Mouse (Mus musculus): ENCODE measurements around the gene Sp6.

Sp6 gene

DNA sequence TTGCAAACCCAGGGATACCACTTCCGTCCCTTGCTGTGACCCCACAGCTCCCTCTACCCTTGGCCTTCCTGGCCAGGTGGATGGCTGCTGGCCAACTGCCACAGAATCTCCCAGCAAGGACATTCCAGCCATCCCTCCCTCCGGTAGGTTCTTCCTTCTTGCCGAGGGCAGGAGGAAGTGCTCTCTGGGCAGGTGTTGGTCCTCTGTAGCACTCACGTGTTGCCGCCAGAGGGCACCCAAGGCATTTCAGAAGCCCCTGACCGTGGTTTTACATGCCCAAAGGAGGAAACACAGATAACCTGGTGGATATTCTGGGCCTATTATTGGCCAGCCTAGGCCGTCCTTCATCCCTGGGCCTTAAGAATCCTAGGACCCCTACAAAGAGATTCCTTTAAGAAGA is 30.8 kb upstream of the Sp6 start:
- DNase-seq (ENCODE audit: inconsistent ontology term), result peak; percentile 72

DNA sequence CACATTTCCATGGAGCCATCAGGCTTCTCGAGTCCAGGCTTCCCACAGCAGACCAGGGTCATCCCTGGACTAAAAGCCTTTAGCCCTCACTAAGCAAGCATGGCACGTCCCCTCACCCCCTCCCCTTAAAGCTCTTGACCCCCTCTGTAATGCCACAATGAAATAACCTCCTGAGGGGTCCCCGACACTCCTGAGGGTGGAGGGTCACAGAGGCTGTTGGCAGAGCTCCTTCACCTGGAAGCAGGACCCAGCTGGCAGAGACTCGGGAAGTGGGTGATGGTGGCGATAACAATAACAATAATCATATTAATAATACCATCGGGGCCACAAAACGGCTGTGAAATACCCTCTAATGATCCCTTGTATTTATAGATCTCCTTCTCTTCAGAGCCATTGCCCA is 30.3 kb upstream of the Sp6 start, which contains the start of gene Sp2:
Gene Sp2 (minus strand): TSS at position 101 of the 400 bp plus-strand sequence.
- no peak for DNase-seq (ENCODE audit: inconsistent ontology term)

DNA sequence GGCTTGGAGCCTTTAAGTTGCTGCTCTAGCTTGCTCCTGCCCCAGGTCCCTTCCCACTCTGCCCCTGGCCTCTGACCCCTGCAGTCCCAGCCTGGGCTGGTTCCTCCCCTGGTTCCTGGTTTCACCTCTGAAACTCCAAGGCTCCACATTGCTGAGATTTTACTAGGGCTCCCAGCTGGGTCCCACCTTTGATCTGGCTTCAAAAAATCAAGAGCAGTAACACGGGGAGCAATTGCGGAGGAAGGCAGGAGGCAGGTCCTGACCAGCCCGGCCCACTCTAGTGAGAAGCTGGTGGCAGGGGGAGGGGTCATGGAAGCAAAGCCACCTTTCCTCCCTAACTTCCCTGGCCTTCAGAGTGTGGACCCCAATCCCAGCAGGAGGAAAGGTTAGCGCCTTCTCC is 28.3 kb upstream of the Sp6 start:
- DNase-seq (ENCODE audit: inconsistent ontology term), result no peak

DNA sequence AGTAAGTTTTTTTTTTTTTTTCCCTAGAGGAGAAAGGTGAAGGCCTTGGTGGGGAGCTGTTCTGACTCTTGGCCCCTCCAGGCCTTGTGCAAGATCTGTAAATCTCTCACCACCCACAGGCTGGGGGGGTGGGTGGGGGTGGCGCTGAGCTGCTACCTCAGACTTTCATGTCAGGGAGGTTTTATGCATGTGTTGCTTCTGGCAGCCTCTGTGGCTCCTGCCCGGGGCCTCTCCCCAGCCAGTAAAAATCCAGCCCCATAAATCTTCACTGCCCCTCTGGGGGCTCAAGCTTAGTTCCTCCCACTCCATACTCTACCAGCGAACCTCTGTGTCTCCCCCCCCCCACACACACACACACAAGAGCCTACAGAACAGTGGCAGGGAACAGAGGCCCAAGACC is 26.7 kb upstream of the Sp6 start:
- no peak for DNase-seq (ENCODE audit: inconsistent ontology term)

DNA sequence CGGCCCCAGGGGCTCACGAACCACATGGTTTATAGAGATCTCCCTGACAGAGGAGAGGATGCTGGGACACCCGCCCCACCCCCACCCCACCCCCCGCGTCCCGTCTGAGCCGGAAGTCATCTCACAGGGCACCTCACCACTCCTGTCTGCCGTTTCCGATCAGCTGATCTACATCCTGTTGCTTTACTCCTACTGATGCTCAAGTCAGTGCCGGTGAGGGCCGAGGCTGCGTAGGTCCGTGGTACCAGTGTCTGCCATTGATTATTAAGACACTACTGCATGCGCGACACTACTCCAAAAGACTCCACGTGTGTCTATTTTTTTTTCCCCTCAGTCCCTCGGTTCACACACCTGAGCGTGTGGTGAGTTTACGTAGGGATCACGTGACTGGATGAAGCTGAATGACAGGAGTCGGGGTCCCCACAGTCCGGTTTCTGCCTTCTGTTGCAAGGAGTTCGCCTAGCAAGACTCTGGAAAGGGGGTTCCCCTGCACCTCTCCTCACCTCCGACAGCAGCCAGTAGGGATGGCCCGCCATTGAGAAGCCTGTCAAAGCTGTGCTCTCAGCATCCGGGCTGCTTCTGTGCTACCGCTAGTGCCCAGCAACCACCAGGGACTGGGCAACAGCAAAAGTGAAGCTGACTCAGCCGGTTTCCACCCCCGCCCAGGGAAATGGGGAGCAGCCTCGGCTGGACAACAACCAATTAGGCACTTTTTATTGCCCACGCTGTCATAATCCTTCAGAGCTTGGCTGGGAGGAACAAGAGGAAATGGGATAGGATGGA is 25.1 kb upstream of the Sp6 start:
- peak; percentile 73 for DNase-seq (ENCODE audit: inconsistent ontology term)

DNA sequence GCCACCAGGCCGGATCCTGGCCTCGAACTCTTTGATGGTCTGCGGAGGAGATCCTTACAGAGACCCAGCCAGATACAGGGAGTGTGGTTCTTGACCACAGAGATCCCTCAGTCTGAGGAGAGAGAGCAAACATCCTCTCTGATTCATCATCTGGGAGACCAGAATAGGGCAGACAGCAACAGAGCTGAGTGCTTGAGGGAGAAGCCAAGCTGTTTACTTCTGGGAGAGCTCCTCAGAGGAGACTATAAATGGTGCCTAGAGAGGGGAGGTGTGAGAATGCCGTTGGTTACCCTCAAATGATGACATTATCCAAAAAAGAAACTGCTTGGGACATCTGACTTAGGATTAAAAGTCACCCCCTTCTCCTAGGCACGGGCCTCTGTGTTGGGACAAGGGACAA is 21.7 kb upstream of the Sp6 start:
- DNase-seq (ENCODE audit: inconsistent ontology term), result no peak

DNA sequence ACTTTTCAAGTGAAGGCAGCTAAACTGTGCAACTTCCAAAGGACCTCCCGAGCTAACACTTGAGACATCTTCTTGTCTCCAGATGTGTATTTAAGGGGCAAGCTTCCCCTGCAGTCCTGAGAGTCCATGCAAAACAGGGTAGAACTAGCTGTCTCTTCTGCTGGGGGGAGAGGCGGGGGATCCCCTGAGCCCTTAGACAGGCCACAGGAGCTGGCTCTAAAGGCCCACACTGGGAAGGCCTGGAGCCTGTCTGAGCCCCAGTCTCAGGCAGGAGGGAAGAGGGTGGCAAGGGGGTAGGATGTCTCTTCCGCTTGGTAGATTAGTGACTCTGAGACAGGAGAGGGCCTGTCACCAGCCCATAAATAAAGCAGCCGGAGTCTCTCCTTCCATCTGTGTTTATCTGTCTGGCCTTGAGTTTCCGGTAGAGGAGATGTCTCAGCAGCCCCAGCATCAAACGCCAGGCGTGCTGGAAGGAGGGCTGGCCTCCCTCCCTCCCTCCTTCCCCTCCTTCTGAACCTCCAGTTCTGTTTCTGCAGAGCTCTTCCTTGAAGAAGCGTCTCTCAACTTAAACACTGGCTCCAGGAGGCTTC is 20.4 kb upstream of the Sp6 start:
- DNase-seq (ENCODE audit: inconsistent ontology term), result no peak

DNA sequence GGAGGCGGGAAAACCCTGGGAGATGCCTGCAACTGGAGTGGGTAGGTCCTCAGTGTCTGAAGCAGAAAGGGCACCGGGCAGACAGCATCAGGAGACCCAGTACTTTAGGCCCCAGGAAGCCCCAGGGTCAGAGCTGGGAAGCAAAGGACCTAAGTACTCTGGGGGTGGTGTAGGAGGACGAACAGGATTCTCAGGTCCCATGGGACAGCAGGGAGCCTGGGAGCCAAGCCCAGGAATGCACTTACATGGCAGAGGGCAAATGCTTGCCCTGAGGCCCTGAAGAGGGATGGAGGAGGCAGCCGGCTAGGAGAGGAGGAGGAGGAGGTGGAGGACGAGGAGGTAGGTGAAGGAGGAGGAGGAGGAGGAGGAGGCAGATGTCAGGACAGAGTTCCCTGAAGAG is 18.2 kb upstream of the Sp6 start:
- no peak for DNase-seq (ENCODE audit: inconsistent ontology term)

DNA sequence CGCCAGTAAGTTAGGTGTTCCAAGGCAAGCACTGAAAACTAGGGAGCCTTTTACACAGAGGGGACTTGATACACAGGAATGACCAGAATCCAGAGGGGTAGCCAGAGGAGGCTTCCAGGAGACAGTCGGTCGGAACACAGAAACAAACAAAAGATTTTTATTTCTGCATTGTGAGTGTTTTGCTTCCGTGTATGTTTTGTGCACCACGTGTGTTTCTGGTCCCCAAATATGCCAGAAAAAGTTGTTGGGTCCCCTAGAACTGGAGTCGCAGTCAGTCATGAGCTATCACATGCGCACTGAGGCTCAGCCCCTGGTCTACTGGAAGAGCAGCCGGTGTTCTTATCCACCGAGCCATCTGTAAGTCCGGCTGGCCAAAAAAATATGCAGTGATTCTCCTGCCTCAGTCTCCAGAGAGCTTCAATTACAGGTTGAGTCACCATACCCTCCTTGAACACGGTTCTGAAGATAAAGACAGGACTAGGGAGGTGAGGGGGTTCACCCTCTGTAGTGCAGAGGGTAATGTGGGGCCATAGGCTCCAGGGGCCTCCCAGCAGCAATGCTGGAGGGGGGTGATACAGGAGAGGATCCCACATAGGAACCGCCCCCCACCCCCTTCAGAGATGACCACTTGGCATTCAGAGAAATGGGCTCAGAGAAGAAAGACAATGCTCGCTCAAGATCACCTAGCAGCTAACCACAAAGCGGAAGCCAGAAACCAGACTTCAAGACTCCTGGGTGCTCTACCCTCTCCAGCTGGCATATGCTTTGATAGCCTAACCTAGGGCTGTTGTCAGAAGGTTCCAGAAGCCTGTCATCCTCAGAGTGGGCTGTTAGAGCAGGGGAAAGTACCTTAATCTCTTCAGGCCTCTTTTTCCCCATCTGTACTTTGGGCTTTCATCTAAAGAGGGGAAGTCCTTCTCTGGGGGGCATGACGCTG is 17.1 kb upstream of the Sp6 start:
- no peak for DNase-seq (ENCODE audit: inconsistent ontology term)

DNA sequence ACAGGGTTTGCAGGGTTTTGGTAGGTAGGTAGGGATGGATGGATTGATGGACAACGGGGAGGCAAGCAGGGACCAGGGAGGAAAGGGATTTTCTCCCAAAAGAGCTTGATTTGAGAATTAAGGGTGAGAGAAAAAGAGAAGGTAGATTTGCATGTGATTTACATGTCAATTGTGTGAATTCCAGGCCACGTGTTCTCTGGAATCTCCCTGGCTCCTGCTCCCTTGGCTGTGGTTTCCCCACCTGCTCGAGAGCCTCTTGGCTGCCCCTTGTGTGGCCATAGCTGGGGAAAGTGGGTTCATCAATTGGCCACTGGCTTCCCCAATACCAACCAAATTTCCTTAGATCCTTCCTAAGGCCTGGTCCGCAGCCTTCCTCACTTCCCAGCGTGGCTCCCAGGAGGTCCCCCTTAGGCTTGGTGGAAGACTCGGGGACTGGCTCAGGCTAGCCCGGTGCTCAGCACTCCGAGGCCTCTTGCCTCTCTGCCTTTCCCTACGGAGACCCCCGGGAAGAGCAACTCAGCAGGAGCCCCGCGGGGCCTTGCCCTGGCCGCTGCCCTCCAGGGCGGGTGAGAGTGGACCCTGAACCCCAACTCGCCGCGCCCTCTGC is 16.3 kb upstream of the Sp6 start:
- DNase-seq (ENCODE audit: inconsistent ontology term), result no peak

DNA sequence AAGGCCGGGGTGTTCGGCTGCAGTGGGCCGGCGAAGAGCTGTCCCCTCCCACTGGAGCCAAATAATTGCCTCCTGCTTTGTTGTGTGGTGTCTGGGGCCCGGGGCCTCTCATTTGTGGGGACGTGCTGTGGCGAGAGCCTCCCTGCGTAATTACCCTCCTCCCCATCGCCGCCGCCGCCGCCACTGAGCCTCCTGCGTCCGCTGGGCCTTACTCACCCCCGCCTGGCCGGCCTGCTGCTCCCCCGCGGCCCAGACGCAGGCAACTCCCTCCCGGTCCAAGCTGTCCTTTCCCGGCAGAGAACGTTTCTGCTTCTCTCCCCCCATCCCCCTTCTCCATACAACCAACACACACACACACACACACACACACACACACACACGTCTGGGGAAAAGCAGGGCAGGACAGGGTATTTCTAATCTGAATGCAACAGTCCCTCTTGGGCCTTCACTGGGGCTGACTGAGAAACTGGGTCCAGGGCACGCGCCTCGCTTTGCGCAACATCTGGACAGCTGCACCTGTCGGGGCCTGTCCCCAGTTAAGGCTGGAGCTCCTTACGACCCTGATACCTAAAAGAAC is 15.7 kb upstream of the Sp6 start:
- peak; percentile 66 for DNase-seq (ENCODE audit: inconsistent ontology term)

DNA sequence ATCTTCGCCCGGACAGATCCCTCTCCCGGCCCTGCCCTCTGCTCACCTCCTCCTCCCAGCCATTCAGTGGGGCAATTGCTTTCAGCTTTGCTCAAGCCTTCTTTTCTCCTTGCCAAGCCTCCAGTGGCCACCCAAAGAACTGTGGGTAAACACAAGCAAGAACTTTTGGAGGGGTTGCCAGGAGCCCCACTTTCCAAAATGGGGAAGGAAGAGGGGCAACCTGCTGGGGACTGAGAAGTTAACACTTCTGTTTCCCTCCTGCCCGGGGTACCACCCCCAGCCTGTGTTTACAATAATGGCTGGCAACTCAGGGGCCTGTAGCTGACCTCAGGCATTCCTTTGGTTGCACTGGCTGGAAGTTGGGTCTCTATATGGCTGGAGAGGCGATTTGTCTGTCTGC is 10.0 kb upstream of the Sp6 start:
- DNase-seq (ENCODE audit: inconsistent ontology term), result no peak

DNA sequence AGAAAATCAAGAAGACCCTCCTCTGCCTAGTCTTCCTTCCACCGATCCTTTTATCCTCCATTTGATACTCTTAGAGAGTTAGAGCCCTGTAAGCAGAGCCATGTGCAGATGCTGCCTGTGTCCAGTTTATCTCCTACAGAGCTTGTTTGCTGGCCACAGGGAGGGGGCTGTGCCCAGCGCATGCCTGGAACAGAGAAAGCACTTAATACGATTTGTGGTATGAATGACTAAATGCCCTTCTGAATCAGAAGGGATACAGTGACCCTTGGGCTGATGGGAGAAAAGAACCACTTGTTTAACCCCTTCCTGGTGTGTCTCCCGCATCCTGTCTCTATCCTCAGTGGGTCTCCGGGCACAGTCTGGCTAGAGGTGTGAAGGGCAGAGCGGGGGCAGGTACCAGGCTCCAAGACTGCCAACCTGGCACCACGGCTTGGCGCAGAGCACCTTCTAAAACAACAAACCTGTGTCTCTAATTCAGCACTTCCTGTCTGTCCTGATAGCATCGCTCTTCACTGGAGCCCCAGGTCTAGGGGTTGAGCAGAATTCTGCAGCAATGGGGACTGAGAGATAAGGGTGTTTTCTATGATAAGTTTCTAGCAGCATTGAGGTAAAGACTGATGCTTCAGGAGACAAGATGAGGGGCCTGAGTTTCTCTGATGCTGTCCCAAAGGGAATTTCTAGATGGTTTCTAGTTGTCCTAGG is 6.0 kb upstream of the Sp6 start:
- DNase-seq (ENCODE audit: inconsistent ontology term), result peak; percentile 37

DNA sequence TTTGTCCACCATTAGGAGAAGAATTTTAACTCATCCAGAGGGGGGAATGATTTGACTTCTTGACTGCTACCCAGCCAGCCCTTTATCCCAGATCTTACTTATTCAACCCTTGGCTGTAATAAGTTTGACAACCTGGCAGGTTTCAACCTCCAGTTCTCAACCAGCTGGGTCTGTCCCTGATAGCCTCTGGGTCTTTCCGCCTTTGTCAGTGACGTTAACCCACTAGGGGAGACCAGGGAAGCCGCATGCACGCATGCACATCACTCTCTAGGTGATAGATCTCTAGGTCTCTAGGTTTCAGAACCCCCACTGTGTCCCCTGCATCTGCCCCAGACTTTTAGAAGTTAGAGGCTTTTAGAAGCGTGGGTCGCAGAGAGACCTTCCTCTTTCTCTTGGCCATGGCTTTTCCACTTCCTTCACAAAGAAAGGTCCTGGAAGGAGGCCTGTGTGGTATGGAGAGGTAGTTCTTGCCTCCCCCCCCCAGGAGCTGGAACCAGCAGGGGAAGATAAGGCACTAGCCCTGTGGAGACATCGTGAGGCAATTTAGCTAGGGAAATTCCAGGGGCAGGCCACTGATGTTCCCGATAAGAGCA is 3.9 kb upstream of the Sp6 start:
- DNase-seq (ENCODE audit: inconsistent ontology term), result no peak

DNA sequence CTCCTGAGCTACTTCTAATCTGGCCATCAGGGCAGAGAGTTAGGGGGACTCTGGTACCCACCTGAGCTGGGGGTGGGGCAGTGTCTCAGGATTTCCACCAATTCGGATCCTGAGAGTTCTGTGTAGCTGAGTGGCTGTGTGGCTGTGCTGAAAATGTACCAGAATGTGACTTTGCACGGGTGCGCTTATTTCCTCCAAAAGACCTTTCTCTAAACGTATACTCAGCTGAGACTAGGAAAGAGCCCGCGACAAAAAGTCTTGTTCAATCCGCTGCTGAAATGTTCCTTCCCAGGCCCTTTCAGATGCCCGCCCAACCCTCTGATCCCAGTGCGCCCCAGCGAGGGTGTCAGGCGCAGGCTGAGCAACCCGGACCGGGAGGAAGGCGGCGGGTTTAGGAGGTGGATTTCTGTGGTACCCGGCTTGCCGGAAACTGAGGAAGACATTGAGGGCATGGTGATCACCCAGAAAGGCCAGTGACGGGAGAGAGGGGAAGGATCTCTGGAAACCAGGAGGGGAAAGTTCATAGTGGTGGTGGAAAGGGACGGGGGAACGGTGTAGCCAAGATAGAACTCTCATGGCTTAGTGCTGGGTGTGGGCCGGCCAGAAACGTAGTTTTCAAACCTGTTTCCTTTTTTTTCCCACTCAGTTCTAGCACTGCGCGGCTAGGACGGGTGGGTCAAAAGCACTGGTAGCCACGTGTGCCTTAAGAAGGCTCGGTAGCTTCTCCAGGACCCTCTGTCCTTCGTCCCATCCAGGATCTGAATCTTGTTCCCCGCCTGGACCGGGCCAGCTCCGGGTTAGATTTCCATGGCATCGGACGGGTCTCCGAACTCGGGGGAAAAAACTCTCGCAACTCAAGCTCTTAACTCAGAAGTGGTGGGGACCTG is 4.7 kb downstream of the Sp6 start:
- DNase-seq (ENCODE audit: inconsistent ontology term), result no peak

DNA sequence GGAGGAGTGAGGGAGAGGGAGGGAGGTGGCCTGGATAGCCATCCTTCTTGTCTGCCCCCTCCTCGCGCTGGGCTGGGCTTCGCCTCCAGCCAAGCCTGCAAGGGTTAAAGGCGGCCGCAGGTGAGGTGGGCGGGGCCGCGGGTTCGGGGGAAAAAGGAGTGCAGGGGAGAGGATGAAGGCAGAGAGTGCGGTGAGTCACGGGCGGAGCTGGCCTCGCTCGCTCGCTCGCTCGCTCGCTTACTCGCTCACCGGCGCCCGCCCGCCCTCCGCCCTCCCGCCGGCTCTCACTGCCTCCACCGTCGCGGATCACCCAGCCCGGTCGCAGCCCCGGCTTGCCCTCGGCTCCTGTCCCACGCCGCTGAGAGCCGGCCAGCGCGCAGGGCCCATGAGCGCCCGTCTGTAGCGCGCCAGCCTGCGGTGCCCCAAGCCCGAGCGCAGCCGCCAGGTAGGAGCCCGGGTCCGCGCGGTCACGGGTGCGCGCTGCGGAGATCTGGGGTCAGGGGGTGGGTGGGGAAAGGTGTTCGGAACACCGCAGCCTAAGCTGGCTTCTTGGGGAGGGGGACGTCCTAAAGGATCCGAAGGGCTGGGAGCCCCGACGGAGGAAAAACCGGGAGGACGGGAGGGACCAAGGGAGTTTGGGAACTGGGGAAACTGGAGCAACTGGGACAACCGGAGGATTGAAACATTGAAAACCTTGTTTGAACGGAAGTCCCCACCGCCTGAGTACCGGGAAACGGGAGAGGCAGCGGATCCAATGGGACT is 5.6 kb downstream of the Sp6 start:
- no peak for DNase-seq (ENCODE audit: inconsistent ontology term)

DNA sequence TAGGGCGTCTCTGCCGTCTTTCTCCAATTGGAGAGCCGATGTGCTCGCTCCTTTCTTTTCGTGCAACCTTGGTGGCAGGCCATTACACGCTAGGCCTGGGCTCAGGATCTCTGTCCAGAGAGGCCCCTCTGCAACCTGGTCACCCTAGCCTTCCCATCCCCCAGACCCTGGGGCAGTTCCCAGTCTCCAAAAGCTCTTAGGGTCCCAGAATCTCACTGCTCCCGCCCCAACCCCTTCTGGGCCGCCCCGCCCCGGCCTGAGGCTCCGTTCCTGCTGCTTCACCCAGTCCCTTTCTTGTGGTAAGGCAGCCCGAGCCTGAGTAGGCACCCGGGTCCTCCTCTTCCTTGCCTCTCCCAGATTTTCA is 6.1 kb downstream of the Sp6 start:
- no peak for DNase-seq (ENCODE audit: inconsistent ontology term)

DNA sequence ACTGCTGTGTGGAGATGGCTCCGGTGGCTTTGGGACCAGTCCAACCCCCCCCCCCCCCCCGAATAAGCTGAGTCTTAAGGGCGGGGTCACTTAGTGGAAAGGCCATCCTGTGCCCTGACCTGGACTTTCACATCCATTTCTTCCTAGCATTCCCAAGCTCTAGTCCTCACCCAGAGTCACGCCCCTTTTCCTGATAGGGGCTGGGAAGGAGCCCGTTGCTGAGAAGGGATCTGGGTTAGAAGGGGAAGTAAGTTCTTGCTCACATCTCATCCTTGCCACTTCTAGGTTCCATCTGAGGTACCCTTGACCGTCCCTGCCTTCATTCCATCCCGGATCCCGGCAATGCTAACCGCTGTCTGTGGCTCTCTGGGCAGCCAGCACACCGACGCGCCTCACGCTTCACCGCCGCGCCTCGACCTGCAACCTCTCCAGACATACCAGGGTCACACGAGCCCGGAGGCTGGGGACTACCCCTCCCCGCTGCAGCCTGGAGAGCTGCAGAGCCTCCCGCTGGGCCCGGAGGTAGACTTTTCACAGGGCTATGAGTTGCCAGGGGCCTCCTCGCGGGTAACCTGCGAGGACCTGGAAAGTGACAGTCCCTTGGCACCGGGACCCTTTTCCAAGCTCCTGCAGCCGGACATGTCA is 8.0 kb downstream of the Sp6 start:
- DNase-seq (ENCODE audit: inconsistent ontology term), result no peak
